Mouse (Mus musculus) CD8-positive naive resting alpha-beta T cell, adult 2 months (primary cell): Measurements from ENCODE around the gene Dcdc2c.

Experiments
- DNase-seq, 2 experiments: peaks; one replicate each; pipeline ENCODE4 v3.0.0; 2022; ENCODE audit warnings: low read depth in 2 of 2, low spot score in 2 of 2

Gene Dcdc2c

GRCm38 (mm10) chr12:28460523-28460922 is 91.7 kb downstream of the Dcdc2c start:
- DNase-seq, result no peak

- DNase-seq, result no peak
Measured at GRCm38 (mm10) chr12:28458786-28459185, 93.4 kb downstream of the Dcdc2c start.

- DNase-seq, result no peak
Measured at GRCm38 (mm10) chr12:28436536-28436935, 115.7 kb downstream of the Dcdc2c start.

- no peak for DNase-seq
Measured at GRCm38 (mm10) chr12:28432729-28433067, 119.5 kb downstream of the Dcdc2c start.

GRCm38 (mm10) chr12:28431832-28432728 is 120.1 kb downstream of the Dcdc2c start:
- DNase-seq, result no peak

- no peak for DNase-seq
Measured at GRCm38 (mm10) chr12:28429856-28430255, 122.3 kb downstream of the Dcdc2c start.

- DNase-seq, result no peak
Measured at GRCm38 (mm10) chr12:28416957-28417356, 135.2 kb downstream of the Dcdc2c start.

GRCm38 (mm10) chr12:28407656-28408405 is 144.4 kb downstream of the Dcdc2c start:
- DNase-seq, result no peak

- DNase-seq, result no peak
Measured at GRCm38 (mm10) chr12:28402256-28402655, 149.9 kb downstream of the Dcdc2c start.

- no peak for DNase-seq
Measured at GRCm38 (mm10) chr12:28401372-28401771, 150.8 kb downstream of the Dcdc2c start.

- DNase-seq, result no peak
Measured at GRCm38 (mm10) chr12:28392129-28392528, 160.1 kb downstream of the Dcdc2c start.
